Comparison of ENCODE assay signal across 12 mouse cellular contexts in genomic region chr5:103587219-103587618, GRCm38 (mm10). TPM values are rescaled to one million over a fixed set of nuclear protein-coding genes. Genes with fewer than 3 reads are reported as not detected.
DNase-seq lines count a peak whose midpoint lies in the region; ATAC-seq and TF ChIP-seq lines count a peak whose summit lies in the region.
"Had no signal": no experiment of that assay in that cellular context is flagged by ENCODE, and none has a peak within 500 bp of the region (broad histone marks: within the 10 kb centered on the region; RNA-seq: fewer than 3 reads in every experiment).

No protein-coding gene starts in this region.

- no peak for ATAC-seq in forebrain, postnatal 0 days
- no peak for ATAC-seq in forebrain, embryonic 14.5 days
- no peak for ATAC-seq in erythroid progenitor cell, adult 5-6 weeks (replicated peaks; ENCODE audit: low FRiP score, poor library complexity, severe bottlenecking)

- H3K4me2 ChIP-seq in forebrain, postnatal 0 days (ENCODE audit: low read depth), result no peak overlapping the region
- no peak overlapping the region for H3K4me2 ChIP-seq in forebrain, embryonic 14.5 days (ENCODE audit: low read length)
- H3K4me2 ChIP-seq: limb, embryonic 15.5 days; neural tube, embryonic 12.5 days had no signal

- H3K9ac ChIP-seq in forebrain, postnatal 0 days, result no peak overlapping the region
- no peak overlapping the region for H3K9ac ChIP-seq in forebrain, embryonic 14.5 days (ENCODE audit: low read length)
- H3K9ac ChIP-seq: limb, embryonic 15.5 days; neural tube, embryonic 12.5 days had no signal

- DNase-seq in forebrain, postnatal 0 days, result no peak
- DNase-seq in forebrain, embryonic 14.5 days (ENCODE audit: low spot score), result no peak
- no peak for DNase-seq in lung, adult 2 months
- no peak for DNase-seq in lung, postnatal 36 days
- peak; percentile 56 for DNase-seq in adrenal gland, postnatal 14 days
- DNase-seq in naive thymus-derived CD4-positive, alpha-beta T cell, adult 2 months (ENCODE audit: low read depth), result peak; percentile 4
- no peak for DNase-seq in cerebellum, adult 11 months
- DNase-seq: cerebellum, adult 8-10 months; kidney, postnatal 10 days had no signal

- H3K36me3 ChIP-seq in forebrain, postnatal 0 days (ENCODE audit: insufficient read depth), result no peaks in the 10 kb centered on the region
- H3K36me3 ChIP-seq in forebrain, embryonic 14.5 days (ENCODE audit: control insufficient read depth, insufficient read depth, low read length), result no peaks in the 10 kb centered on the region

- peak; percentile 38 for TF ChIP-seq CTCF in forebrain, postnatal 0 days (IDR thresholded peaks at IDR 0.05; ENCODE audit: low read depth)
- peak; percentile 38 for TF ChIP-seq CTCF in lung, adult 2 months (IDR thresholded peaks at IDR 0.05; ENCODE audit: insufficient read depth, low read length)

- no peaks in the 10 kb centered on the region for H3K27me3 ChIP-seq in forebrain, postnatal 0 days (ENCODE audit: insufficient read depth, low read length)
- H3K27me3 ChIP-seq in forebrain, embryonic 14.5 days (replicated peaks; ENCODE audit: control insufficient read depth, insufficient read depth, low read length), result no peaks in the 10 kb centered on the region
- H3K27me3 ChIP-seq: limb, embryonic 15.5 days; neural tube, embryonic 12.5 days had no signal

- H3K4me3 ChIP-seq in forebrain, postnatal 0 days (ENCODE audit: low read depth, low read length), result no peak overlapping the region
- H3K4me3 ChIP-seq in forebrain, embryonic 14.5 days (ENCODE audit: low read depth, low read length), result no peak overlapping the region
- no peak overlapping the region for H3K4me3 ChIP-seq in lung, adult 2 months (replicated peaks; ENCODE audit: extremely low read depth, low read depth, low read length)
- H3K4me3 ChIP-seq: limb, embryonic 15.5 days; neural tube, embryonic 12.5 days had no signal

- H3K27ac ChIP-seq in forebrain, postnatal 0 days (ENCODE audit: low read depth, low read length), result no peak overlapping the region
- H3K27ac ChIP-seq in forebrain, embryonic 14.5 days (ENCODE audit: low read depth, low read length), result no peak overlapping the region
- H3K27ac ChIP-seq: limb, embryonic 15.5 days; neural tube, embryonic 12.5 days had no signal

- no peaks in the 10 kb centered on the region for H3K9me3 ChIP-seq in forebrain, postnatal 0 days (ENCODE audit: low read length)
- H3K9me3 ChIP-seq in forebrain, embryonic 14.5 days (replicated peaks; ENCODE audit: control insufficient read depth, low read length), result no peaks in the 10 kb centered on the region
- H3K9me3 ChIP-seq: limb, embryonic 15.5 days; neural tube, embryonic 12.5 days had no signal

- no peaks in the 10 kb centered on the region for H3K4me1 ChIP-seq in forebrain, postnatal 0 days (ENCODE audit: insufficient read depth)
- H3K4me1 ChIP-seq in forebrain, embryonic 14.5 days (ENCODE audit: control insufficient read depth, insufficient read depth, low read length), result no peaks in the 10 kb centered on the region
- H3K4me1 ChIP-seq in lung, adult 2 months (ENCODE audit: control insufficient read depth, insufficient read depth, low read length), result no peaks in the 10 kb centered on the region
- H3K4me1 ChIP-seq: limb, embryonic 15.5 days; neural tube, embryonic 12.5 days had no signal

- no peak for TF ChIP-seq POLR2A in lung, adult 2 months (IDR thresholded peaks at IDR 0.05; ENCODE audit: borderline replicate concordance, extremely low read depth, low read depth, low read length)

- WGBS in forebrain, postnatal 0 days, result 85% methylated on average over 7 of the region's 7 CpGs
- 82% methylated on average over 7 of the region's 7 CpGs for WGBS in forebrain, embryonic 14.5 days
- WGBS in lung, adult 2 months, result 85% methylated on average over 7 of the region's 7 CpGs

RNA-seq across cellular contexts. Expression of gene Slc10a6, which starts 42.0 kb away (rescaled TPM):
- total RNA-seq in forebrain, postnatal 0 days (2014; rRNA removed), result 0.08 and 0.76 TPM in 2 replicates
- polyA plus RNA-seq in forebrain, postnatal 0 days (2015; fragmentation: Nextera tagmentation; extraction: Ambion mirVana), result 0.07 and 0.09 TPM in 2 replicates
- 0.08 TPM in 1 of 2 replicates, not detected in the other for polyA plus RNA-seq in forebrain, embryonic 14.5 days (2014; fragmentation: Nextera tagmentation; extraction: Ambion mirVana)
- polyA plus RNA-seq in lung, adult 2 months (2012; rRNA removed), result 18.7 and 20.6 TPM in 2 replicates
- 2.0 and 4.4 TPM in 2 replicates for total RNA-seq in adrenal gland, postnatal 14 days (2021)
- not detected in 2 replicates for total RNA-seq in erythroid progenitor cell, adult 5-6 weeks (2015; ENCODE audit: low replicate concordance)
- not detected in 2 replicates for total RNA-seq in erythroid progenitor cell, adult 5-6 weeks (2017; ENCODE audit: low replicate concordance)

Comparison
In these comparisons a context has a peak if more than half of its experiments do, and no peak if none do; other contexts are left out.
1. DNase-seq: peak in adrenal gland, postnatal 14 days (single experiment) and naive thymus-derived CD4-positive, alpha-beta T cell, adult 2 months (single experiment); none in forebrain, postnatal 0 days (single experiment), forebrain, embryonic 14.5 days (single experiment), lung, adult 2 months (single experiment), lung, postnatal 36 days (single experiment) and cerebellum, adult 11 months (single experiment).